Mouse (Mus musculus): Measurements from ENCODE around the gene Orai2. TPM values are rescaled to one million over a fixed set of nuclear protein-coding genes. Genes with fewer than 3 reads are reported as not detected.

Gene Orai2
- total and polyA plus RNA-seq, 3 experiments: 7.3 to 8.8 (median 7.4) TPM

GRCm38 (mm10) chr5:136135571-136136291 is 34.8 kb downstream of the Orai2 start, which contains the start of the genes Lrwd1 and Alkbh4 (continued):
- TF ChIP-seq MAFK (IDR thresholded peaks at IDR 0.05; ENCODE audit: insufficient replicate concordance, low read length) (no peak), MEF2A (IDR thresholded peaks at IDR 0.05; ENCODE audit: borderline replicate concordance, low read depth, low read length) (peak; percentile 41; the same call in 1 of the 2 replicates), ZKSCAN1 (IDR thresholded peaks at IDR 0.05; ENCODE audit: borderline replicate concordance, low read depth, low read length) (no peak), CHD1 (IDR thresholded peaks at IDR 0.05; ENCODE audit: low read depth, low read length) (no peak), BHLHE40 (IDR thresholded peaks at IDR 0.05; ENCODE audit: low read depth, low read length) (no peak), GABPA (IDR thresholded peaks at IDR 0.05; ENCODE audit: insufficient replicate concordance, low read depth, low read length) (peak; percentile 69; the same call in 1 of the 2 replicates), USF1 (IDR thresholded peaks at IDR 0.05; ENCODE audit: low read depth, low read length) (no peak), E2F4 (IDR thresholded peaks at IDR 0.05; ENCODE audit: insufficient replicate concordance, low read depth, low read length) (no peak), SIN3A (IDR thresholded peaks at IDR 0.05; ENCODE audit: low read length) (no peak; the same call in 1 of the 2 replicates), PAX5 (IDR thresholded peaks at IDR 0.05; ENCODE audit: low read length) (no peak)

DNA sequence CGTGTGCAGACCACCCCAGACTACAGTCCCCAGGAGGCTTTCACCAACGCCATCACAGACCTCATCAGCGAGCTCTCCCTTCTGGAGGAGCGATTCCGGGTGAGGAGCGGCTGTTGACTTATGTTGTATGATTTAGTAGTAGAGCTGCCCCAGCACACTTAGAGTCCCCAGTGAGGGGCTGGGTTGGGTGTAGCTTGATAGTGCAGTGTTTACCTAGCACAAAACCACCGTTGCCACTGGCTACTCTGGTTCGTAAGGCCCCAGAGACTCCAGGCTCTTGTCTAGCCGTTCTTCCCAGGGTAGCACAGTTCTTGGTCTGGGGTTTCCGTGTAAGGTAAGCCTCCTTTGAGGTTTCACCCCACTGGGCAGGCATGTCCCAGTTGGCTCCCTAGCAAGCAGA is 48.3 kb downstream of the Orai2 start:
- Histone ChIP-seq H3K27me3 (replicated peaks) (no peaks in the 10 kb centered on the region), H3K9me3 (replicated peaks; ENCODE audit: low read length) (no peaks in the 10 kb centered on the region), H3K4me1 (ENCODE audit: control insufficient read depth in 1 of 2, insufficient read depth in 2 of 2) (peaks cover 5 to 20% of the 10 kb centered on the region in 2 experiments; a peak in 2 of 4 replicates), H3K79me2 (replicated peaks; ENCODE audit: control insufficient read depth, extremely low read depth, insufficient read depth, poor library complexity, severe bottlenecking) (peaks cover 17% of the 10 kb centered on the region), H3K4me2 (ENCODE audit: insufficient read depth, low read depth, poor library complexity, severe bottlenecking) (no peak overlapping the region), H3K9ac (ENCODE audit: insufficient read depth, low read depth) (no peak overlapping the region), H3K4me3 (replicated peaks in 1 of 3; ENCODE audit: low read depth in 2 of 3, low read length in 2 of 3, poor library complexity in 1 of 3) (no peak overlapping the region), H3K36me3 (replicated peaks in 1 of 2; ENCODE audit: control insufficient read depth in 1 of 2, insufficient read depth in 1 of 2, low read length in 1 of 2) (peaks cover 57 to 91% of the 10 kb centered on the region in 2 experiments), H3K27ac (ENCODE audit: insufficient read depth, low read depth) (no peak overlapping the region)
- no peak for TF ChIP-seq PAX5 (IDR thresholded peaks at IDR 0.05; ENCODE audit: low read length)
- no peak for TF ChIP-seq UBTF (IDR thresholded peaks at IDR 0.05; ENCODE audit: low read depth, low read length)
- no peak for TF ChIP-seq NELFE (IDR thresholded peaks at IDR 0.05; ENCODE audit: low read depth, low read length)
- TF ChIP-seq MYC (IDR thresholded peaks at IDR 0.05; ENCODE audit: low read depth, low read length): no peak
- no peak for TF ChIP-seq HCFC1 (IDR thresholded peaks at IDR 0.05; ENCODE audit: low read depth, low read length)
- TF ChIP-seq ZNF384 (IDR thresholded peaks at IDR 0.05; ENCODE audit: low read depth, low read length): no peak
- TF ChIP-seq TBP (conservative IDR thresholded peaks at IDR 0.05; ENCODE audit: low read depth, low read length): no peak
- no peak for TF ChIP-seq RAD21 (IDR thresholded peaks at IDR 0.05; ENCODE audit: low read depth, low read length)
- TF ChIP-seq TCF12 (IDR thresholded peaks at IDR 0.05; ENCODE audit: low read depth, low read length): no peak
- TF ChIP-seq CHD1 (IDR thresholded peaks at IDR 0.05; ENCODE audit: low read depth, low read length): no peak
- dilution Hi-C loops (cut with MboI; ENCODE audit: extremely low pct_ligation_motif_present, extremely low pct_unique_long_range_greater_than_20kb, low sequenced_read_pairs) (no loop called here), in situ Hi-C loops (cut with MboI; ENCODE audit: low pct_ligation_motif_present, low pct_unique_long_range_greater_than_20kb, low sequenced_read_pairs) (no loop called here)
- DNase-seq (ENCODE audit: extremely low read depth): no peak

All from CH12.LX (cell line).